Mouse (Mus musculus): ENCODE measurements at regions not wholly inside any gene's neighbourhood (a gene's known extent, or its start where the extent isn't known, plus 50 kb on each side); places are given as distances from the start of the nearest gene placed in this dataset.

GRCm38 (mm10) chr5:15854752-15855151 lies 79.7 kb upstream of the Cacna2d1 start:
- TF ChIP-seq EP300 (IDR thresholded peaks at IDR 0.05; ENCODE audit: low read depth) (no peak), CTCF (IDR thresholded peaks at IDR 0.05; ENCODE audit: low read depth) (no peak)
